Mouse (Mus musculus): ENCODE results near the gene Trmt1. TPM values are rescaled to one million over a fixed set of nuclear protein-coding genes. Genes with fewer than 3 reads are reported as not detected.
A peak's percentile ranks its signal among the peaks of the same experiment; 100 is the strongest.
"Not testable (repeated sequence)": the region's sequence is repeated elsewhere in the genome, so short reads cannot be mapped to it uniquely, and the experiment has no call there.

Trmt1 gene
- polyA plus RNA-seq, 1 experiment from 2014 or later, result 65.7 TPM

GRCm38 (mm10) chr8:84662581-84663065 lies 23.5 kb upstream of the Trmt1 start, which contains the start of gene Ier2:
Gene Ier2, minus strand, starts transcription at chr8:84662852.
- Histone ChIP-seq H3K36me3 (ENCODE audit: control insufficient read depth, insufficient read depth, low read length) (no peaks in the 10 kb centered on the region), H3K4me1 (ENCODE audit: control insufficient read depth, insufficient read depth, low read length) (peaks cover 19% of the 10 kb centered on the region), H3K27ac (replicated peaks; ENCODE audit: low read depth, low read length) (peak within 1 kb of the TSS; percentile 90), H3K4me3 (ENCODE audit: low read depth, low read length) (peak within 1 kb of the TSS; percentile 99), H3K9me3 (ENCODE audit: control insufficient read depth, low read length) (no peaks in the 10 kb centered on the region), H3K4me2 (ENCODE audit: low read depth, severe bottlenecking) (peak within 1 kb of the TSS; percentile 82), H3K27me3 (ENCODE audit: control insufficient read depth, insufficient read depth, low read length) (no peaks in the 10 kb centered on the region), H3K9ac (ENCODE audit: low read length) (peak within 1 kb of the TSS; percentile 98)
- DNase-seq (ENCODE audit: low spot score), result peak; percentile 97
- under 1% methylated on average over 27 of the region's 27 CpGs for WGBS
- ATAC-seq (ENCODE audit: insufficient number of reproducible peaks, low FRiP score, low TSS enrichment, low read depth), result peak; percentile 67; the same call in 1 of the 2 replicates

- H3K27ac ChIP-seq (replicated peaks; ENCODE audit: low read depth, low read length), result peak overlapping the region; percentile 92
- H3K4me3 ChIP-seq (ENCODE audit: low read depth, low read length), result peak overlapping the region; percentile 99
- ATAC-seq (ENCODE audit: insufficient number of reproducible peaks, low FRiP score, low TSS enrichment, low read depth), result peak; percentile 85
- DNase-seq (ENCODE audit: low spot score), result peak; percentile 97
- H3K9ac ChIP-seq (ENCODE audit: low read length), result peak overlapping the region; percentile 75
- peaks cover 14% of the 10 kb centered on the region for H3K4me1 ChIP-seq (ENCODE audit: control insufficient read depth, insufficient read depth, low read length)
- H3K36me3 ChIP-seq (ENCODE audit: control insufficient read depth, insufficient read depth, low read length), result no peaks in the 10 kb centered on the region; the same call in 1 of the 2 replicates
- 3% methylated on average over 43 of the region's 43 CpGs for WGBS
- H3K27me3 ChIP-seq (ENCODE audit: control insufficient read depth, insufficient read depth, low read length), result no peaks in the 10 kb centered on the region
- peak overlapping the region; percentile 82 for H3K4me2 ChIP-seq (ENCODE audit: low read depth, severe bottlenecking)
- H3K9me3 ChIP-seq (ENCODE audit: control insufficient read depth, low read length), result no peaks in the 10 kb centered on the region
Measured at GRCm38 (mm10) chr8:84663483-84664327, 22.4 kb upstream of the Trmt1 start.

GRCm38 (mm10) chr8:84664566-84665384 lies 21.3 kb upstream of the Trmt1 start:
- Histone ChIP-seq H3K27ac (replicated peaks; ENCODE audit: low read depth, low read length) (peak overlapping the region; percentile 92), H3K9ac (ENCODE audit: low read length) (peak overlapping the region; percentile 75), H3K27me3 (ENCODE audit: control insufficient read depth, insufficient read depth, low read length) (no peaks in the 10 kb centered on the region), H3K36me3 (ENCODE audit: control insufficient read depth, insufficient read depth, low read length) (no peaks in the 10 kb centered on the region; the same call in 1 of the 2 replicates), H3K4me1 (ENCODE audit: control insufficient read depth, insufficient read depth, low read length) (peaks cover 3% of the 10 kb centered on the region; the same call in 1 of the 2 replicates), H3K9me3 (ENCODE audit: control insufficient read depth, low read length) (no peaks in the 10 kb centered on the region), H3K4me3 (ENCODE audit: low read depth, low read length) (peak overlapping the region; percentile 99), H3K4me2 (ENCODE audit: low read depth, severe bottlenecking) (peak overlapping the region; percentile 82)
- ATAC-seq (ENCODE audit: insufficient number of reproducible peaks, low FRiP score, low TSS enrichment, low read depth), result no peak
- under 1% methylated on average over 29 of the region's 29 CpGs for WGBS
- peak; percentile 85 for DNase-seq (ENCODE audit: low spot score)

- peak overlapping the region; percentile 99 for H3K4me3 ChIP-seq (ENCODE audit: low read depth, low read length)
- no peaks in the 10 kb centered on the region; the same call in 1 of the 2 replicates for H3K36me3 ChIP-seq (ENCODE audit: control insufficient read depth, insufficient read depth, low read length)
- no peaks in the 10 kb centered on the region for H3K9me3 ChIP-seq (ENCODE audit: control insufficient read depth, low read length)
- no peaks in the 10 kb centered on the region for H3K4me1 ChIP-seq (ENCODE audit: control insufficient read depth, insufficient read depth, low read length)
- 3% methylated on average over 14 of the region's 14 CpGs for WGBS
- no peak for DNase-seq (ENCODE audit: low spot score)
- peak overlapping the region; percentile 82 for H3K4me2 ChIP-seq (ENCODE audit: low read depth, severe bottlenecking)
- H3K27me3 ChIP-seq (ENCODE audit: control insufficient read depth, insufficient read depth, low read length), result no peaks in the 10 kb centered on the region
- peak overlapping the region; percentile 92 for H3K27ac ChIP-seq (replicated peaks; ENCODE audit: low read depth, low read length)
- H3K9ac ChIP-seq (ENCODE audit: low read length), result peak overlapping the region; percentile 75
- no peak for ATAC-seq (ENCODE audit: insufficient number of reproducible peaks, low FRiP score, low TSS enrichment, low read depth)
Measured at GRCm38 (mm10) chr8:84665385-84665893, 20.7 kb upstream of the Trmt1 start.

- Histone ChIP-seq H3K4me1 (ENCODE audit: control insufficient read depth, insufficient read depth, low read length) (no peaks in the 10 kb centered on the region), H3K4me2 (ENCODE audit: low read depth, severe bottlenecking) (no peak overlapping the region), H3K4me3 (ENCODE audit: low read depth, low read length) (no peak overlapping the region), H3K9ac (ENCODE audit: low read length) (no peak overlapping the region), H3K36me3 (ENCODE audit: control insufficient read depth, insufficient read depth, low read length) (peaks cover 8% of the 10 kb centered on the region), H3K27ac (replicated peaks; ENCODE audit: low read depth, low read length) (no peak overlapping the region), H3K27me3 (ENCODE audit: control insufficient read depth, insufficient read depth, low read length) (no peaks in the 10 kb centered on the region), H3K9me3 (ENCODE audit: control insufficient read depth, low read length) (no peaks in the 10 kb centered on the region)
- ATAC-seq (ENCODE audit: insufficient number of reproducible peaks, low FRiP score, low TSS enrichment, low read depth) (no peak), DNase-seq (ENCODE audit: low spot score) (no peak)
- WGBS, result 90% methylated on average over 1 of the region's 1 CpGs
Measured at GRCm38 (mm10) chr8:84668081-84668480, 18.0 kb upstream of the Trmt1 start.

GRCm38 (mm10) chr8:84668731-84669485 lies 17.2 kb upstream of the Trmt1 start:
- no peak for ATAC-seq (ENCODE audit: insufficient number of reproducible peaks, low FRiP score, low TSS enrichment, low read depth)
- Histone ChIP-seq H3K4me3 (ENCODE audit: low read depth, low read length) (no peak overlapping the region), H3K36me3 (ENCODE audit: control insufficient read depth, insufficient read depth, low read length) (peaks cover 11% of the 10 kb centered on the region), H3K27ac (replicated peaks; ENCODE audit: low read depth, low read length) (no peak overlapping the region), H3K27me3 (ENCODE audit: control insufficient read depth, insufficient read depth, low read length) (no peaks in the 10 kb centered on the region), H3K9ac (ENCODE audit: low read length) (no peak overlapping the region), H3K4me1 (ENCODE audit: control insufficient read depth, insufficient read depth, low read length) (no peaks in the 10 kb centered on the region), H3K9me3 (ENCODE audit: control insufficient read depth, low read length) (no peaks in the 10 kb centered on the region), H3K4me2 (ENCODE audit: low read depth, severe bottlenecking) (no peak overlapping the region)
- 83% methylated on average over 6 of the region's 6 CpGs for WGBS
- no peak for DNase-seq (ENCODE audit: low spot score)

GRCm38 (mm10) chr8:84670295-84671006 lies 15.7 kb upstream of the Trmt1 start:
- H3K4me3 ChIP-seq (ENCODE audit: low read depth, low read length); H3K4me1 ChIP-seq (ENCODE audit: control insufficient read depth, insufficient read depth, low read length); H3K4me2 ChIP-seq (ENCODE audit: low read depth, severe bottlenecking); DNase-seq (ENCODE audit: low spot score); H3K9me3 ChIP-seq (ENCODE audit: control insufficient read depth, low read length); H3K9ac ChIP-seq (ENCODE audit: low read length); ATAC-seq (ENCODE audit: insufficient number of reproducible peaks, low FRiP score, low TSS enrichment, low read depth); H3K27me3 ChIP-seq (ENCODE audit: control insufficient read depth, insufficient read depth, low read length); H3K27ac ChIP-seq (replicated peaks; ENCODE audit: low read depth, low read length): not testable (repeated sequence)
- 93% methylated on average over 5 of the region's 5 CpGs for WGBS
- peaks cover 19% of the 10 kb centered on the region for H3K36me3 ChIP-seq (ENCODE audit: control insufficient read depth, insufficient read depth, low read length)

Data from limb, embryonic 11.5 days (tissue).